Mouse (Mus musculus): ENCODE data around the gene Iah1. TPM values are rescaled to one million over a fixed set of nuclear protein-coding genes. Genes with fewer than 3 reads are reported as not detected.

Gene Iah1
- total RNA-seq, 2 experiments from 2014 or later = 38.0 to 40.9 TPM

DNA sequence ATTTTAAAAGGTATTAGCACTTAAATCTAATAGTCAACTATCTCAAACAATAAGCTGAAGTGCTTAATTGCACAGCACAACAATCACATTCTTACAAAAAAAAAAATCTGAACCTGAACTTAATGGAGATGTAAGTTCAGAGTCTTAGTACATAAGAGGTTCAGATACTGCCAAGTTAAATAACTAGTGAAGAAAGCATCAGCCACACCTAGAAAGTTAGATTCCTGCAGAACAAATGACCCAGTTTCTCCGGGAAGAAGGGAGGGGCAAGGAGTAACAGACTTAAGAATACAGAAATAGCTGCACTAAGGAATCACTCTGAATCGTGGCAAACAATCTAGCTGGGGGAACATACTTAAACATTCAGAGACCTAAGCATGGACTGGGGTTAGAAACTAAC, 46.5 kb downstream of the Iah1 start:
- ATAC-seq (replicated peaks; ENCODE audit: low FRiP score, low TSS enrichment, poor library complexity, severe bottlenecking) = no peak

DNA sequence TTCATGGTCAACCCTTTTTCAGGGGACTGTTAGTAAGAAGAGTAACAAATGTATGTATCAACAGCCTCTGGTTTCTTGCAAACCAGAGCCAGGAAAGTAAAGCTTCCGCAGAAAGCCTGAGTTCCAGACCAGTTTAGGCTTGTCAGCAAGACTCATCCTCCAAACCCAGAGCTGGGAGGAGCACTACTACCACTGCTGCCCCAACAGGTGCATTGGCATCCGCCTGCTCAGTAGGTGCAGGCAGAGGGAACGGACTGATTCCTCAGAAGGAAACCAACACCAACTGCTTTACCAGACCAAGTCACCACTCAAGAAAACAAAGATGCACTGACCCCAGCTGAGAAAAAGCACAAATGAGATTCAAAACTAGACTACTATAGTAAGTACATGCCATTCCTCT, 47.0 kb downstream of the Iah1 start:
- ATAC-seq (replicated peaks; ENCODE audit: low FRiP score, low TSS enrichment, poor library complexity, severe bottlenecking) = no peak

DNA sequence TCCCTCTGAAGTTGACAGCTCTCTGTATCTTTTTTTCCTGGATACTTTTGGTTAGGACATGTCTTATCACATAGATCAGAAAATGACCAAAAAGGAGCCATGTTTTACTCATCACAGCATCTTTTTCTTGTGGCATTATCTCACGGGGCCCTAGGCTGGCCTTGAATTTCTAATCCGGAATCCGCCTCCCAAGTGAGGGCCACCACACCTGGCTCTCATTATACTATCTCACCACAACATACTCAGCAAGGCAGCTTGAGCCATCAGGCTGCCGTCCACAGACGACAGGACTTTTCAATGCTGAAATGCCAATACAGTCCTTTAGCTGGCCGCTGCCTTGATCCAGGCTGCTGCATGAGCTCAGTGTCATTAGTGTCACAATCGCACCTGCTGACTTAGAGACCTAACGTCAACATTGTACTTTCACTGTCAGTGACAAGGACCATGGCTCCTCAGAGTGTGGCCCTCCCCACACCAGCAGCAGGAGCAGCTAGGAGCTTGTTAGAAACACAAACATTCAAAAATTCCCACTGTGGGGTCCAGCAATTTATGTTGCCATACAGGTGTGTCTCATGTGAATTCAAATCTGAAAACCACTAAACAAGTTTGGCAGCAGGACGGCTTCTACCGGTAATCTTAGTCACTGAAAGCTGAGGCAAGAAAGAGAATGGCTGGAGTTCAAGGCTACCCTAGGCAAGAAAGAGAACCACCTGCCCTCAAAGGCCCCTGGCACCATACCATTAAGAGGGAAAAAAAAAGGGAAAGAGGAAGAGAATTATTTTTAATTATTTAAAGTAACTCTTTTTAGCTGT, 48.6 kb downstream of the Iah1 start:
- peak; percentile 70 for ATAC-seq (replicated peaks; ENCODE audit: low FRiP score, low TSS enrichment, poor library complexity, severe bottlenecking)

DNA sequence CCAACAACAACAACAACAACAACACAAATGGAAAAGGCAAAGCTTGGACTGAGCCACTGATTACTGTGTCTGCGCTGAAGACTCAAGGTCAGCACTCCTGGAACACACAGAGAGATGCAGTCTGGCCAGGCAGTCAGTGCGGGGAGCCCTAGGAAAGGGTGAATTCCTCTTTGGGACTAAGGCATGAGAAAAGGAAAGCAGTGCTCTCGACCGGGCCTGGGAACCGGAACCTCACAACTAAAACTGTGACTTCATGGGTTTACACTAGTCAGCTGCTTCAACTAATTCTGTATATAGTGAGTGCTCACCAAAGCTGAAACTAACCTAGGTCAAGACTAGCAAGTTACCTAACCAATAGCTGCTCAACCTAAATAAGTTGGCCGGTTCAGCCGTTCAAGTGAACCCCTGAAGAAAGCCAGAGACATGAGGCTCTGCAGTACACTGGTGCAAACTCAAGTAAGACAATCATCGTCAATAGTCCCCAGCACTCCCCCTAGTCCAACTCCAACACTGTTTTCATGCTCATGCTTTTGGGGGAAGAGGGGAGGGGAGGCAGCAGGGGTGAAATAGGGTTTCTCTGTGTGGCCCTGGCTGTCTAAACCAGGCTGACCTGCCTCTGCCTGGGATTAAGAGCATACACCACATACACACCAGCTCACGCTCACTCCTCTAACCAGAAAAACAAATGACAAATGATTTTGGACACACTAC, 52.3 kb downstream of the Iah1 start:
- ATAC-seq (replicated peaks; ENCODE audit: low FRiP score, low TSS enrichment, poor library complexity, severe bottlenecking) = no peak

DNA sequence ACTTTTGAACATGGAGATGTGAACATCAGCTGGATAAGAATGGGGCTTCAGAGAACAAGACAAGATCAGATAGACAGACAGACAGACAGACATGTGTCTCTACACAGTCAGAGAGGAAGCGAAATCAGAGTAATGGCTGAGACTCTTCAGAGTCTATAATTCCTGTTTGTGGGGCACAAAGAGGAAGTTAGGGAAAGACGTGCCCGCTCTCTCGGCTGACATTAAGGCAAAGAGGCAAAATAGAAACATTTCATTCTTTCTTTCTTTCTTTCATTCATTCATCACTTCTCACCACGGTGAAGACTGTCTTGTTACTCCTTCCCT, 52.9 kb downstream of the Iah1 start:
- ATAC-seq (replicated peaks; ENCODE audit: low FRiP score, low TSS enrichment, poor library complexity, severe bottlenecking) = no peak

DNA sequence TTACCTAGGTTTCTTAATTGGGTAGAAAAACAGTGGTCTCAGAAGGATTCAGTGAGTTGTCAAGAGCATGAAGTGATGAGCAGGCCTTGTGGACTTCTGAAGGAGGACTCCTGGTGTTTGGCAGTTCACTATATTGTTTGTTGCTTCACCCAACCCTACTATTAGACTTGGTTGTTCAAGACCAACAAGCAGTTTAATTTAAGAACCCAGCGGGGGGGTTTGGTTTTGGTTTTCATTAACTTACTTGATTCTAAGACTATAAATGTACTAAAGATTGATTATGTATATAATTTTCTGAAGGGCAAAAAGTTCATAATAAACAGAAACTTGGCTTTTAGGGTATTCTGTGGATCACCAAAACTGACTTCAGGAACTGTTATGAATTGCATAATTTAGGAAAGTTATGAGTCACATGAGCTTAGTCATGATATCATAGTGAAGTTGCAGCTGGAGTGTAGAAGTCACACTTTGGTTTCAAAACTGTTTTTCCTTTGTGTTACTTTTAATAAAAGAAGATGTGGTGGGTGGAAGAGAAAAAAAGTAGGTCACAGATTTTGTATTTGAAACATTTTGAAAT, 53.9 kb downstream of the Iah1 start:
- ATAC-seq (replicated peaks; ENCODE audit: low FRiP score, low TSS enrichment, poor library complexity, severe bottlenecking) = no peak

DNA sequence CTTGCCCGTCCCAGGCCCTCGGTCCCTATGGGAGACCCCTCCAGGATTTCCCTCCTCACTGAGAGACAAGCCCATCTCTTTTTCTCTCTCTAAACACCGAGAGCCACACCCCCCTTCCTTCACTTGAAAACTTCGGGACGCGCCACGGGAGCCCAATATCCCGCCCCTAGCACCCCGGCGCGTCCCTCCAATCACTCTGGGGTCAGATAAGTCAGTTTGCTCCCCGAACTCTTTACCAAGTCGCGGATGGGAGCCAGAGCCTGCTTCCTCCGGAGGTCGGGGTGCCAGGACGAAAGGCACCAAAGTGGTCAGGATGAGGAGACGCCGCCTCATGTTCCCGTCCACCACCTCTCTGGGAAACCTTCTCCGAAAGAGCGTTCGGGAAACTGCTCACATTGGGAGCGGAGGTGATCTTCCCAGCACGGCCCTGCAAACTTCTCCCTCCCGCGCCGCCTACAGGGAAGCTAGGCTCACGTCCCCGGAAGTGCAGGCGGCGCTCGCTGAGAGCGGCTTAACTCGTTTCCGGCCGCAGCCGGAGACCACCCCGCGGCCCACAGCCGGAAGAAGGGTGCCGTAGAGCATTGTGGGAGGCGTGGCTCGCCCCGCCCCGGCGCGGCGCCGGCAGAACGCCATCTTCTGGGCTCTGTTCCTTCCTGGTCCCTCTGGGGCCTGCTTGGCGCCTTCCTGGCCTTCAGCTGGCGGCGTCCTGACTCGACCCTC, 57.1 kb downstream of the Iah1 start, which contains the start of gene Adam17:
TSS of gene Adam17 (minus strand) at position 533 of the 720 bp plus-strand sequence.
- ATAC-seq (replicated peaks; ENCODE audit: low FRiP score, low TSS enrichment, poor library complexity, severe bottlenecking) = peak; percentile 90

Other genes starting within 250 kb of the Iah1 start
- 126 and 154 TPM in 2 replicates for gene Cpsf3, start 31.0 kb upstream of the Iah1 start, total RNA-seq (2014; fragmentation: Nextera tagmentation)
- gene Cpsf3, start 31.0 kb upstream of the Iah1 start, total RNA-seq (2017) = 105 and 107 TPM in 2 replicates
- gene Itgb1bp1, start 30.1 kb upstream of the Iah1 start, total RNA-seq (2014; fragmentation: Nextera tagmentation) = 30.4 and 38.6 TPM in 2 replicates
- 17.6 and 20.4 TPM in 2 replicates for gene Itgb1bp1, start 30.1 kb upstream of the Iah1 start, total RNA-seq (2017)
- gene Adam17, start 57.2 kb downstream of the Iah1 start, total RNA-seq (2014; fragmentation: Nextera tagmentation) = 41.1 and 43.1 TPM in 2 replicates
- 47.5 and 52.2 TPM in 2 replicates for gene Adam17, start 57.2 kb downstream of the Iah1 start, total RNA-seq (2017)
- gene Ywhaq, start 101.2 kb downstream of the Iah1 start, total RNA-seq (2014; fragmentation: Nextera tagmentation) = 167 and 196 TPM in 2 replicates
- 182 and 215 TPM in 2 replicates for gene Ywhaq, start 101.2 kb downstream of the Iah1 start, total RNA-seq (2017)

Measured in megakaryocyte-erythroid progenitor cell, adult 5-6 weeks (primary cell).